Mouse (Mus musculus): ENCODE results near the gene Hyal3. TPM values are rescaled to one million over a fixed set of nuclear protein-coding genes. Genes with fewer than 3 reads are reported as not detected.

Hyal3 gene
- polyA plus RNA-seq, 1 experiment from 2014 or later: 1.4 TPM

- no peak overlapping the region for H3K9ac ChIP-seq
Measured at GRCm38 (mm10) chr9:107596619-107597569, 16.3 kb downstream of the Hyal3 start.

GRCm38 (mm10) chr9:107598385-107598784, 17.8 kb downstream of the Hyal3 start:
- H3K36me3 ChIP-seq (ENCODE audit: insufficient read depth): peaks cover 18% of the 10 kb centered on the region
- no peak overlapping the region for H3K4me2 ChIP-seq
- no peaks in the 10 kb centered on the region for H3K9me3 ChIP-seq (ENCODE audit: low read depth, low read length)
- H3K9ac ChIP-seq: no peak overlapping the region
- no peak overlapping the region for H3K27ac ChIP-seq (ENCODE audit: low read depth)
- TF ChIP-seq CTCF (IDR thresholded peaks at IDR 0.05; ENCODE audit: low read depth): no peak
- DNase-seq (no peak), ATAC-seq (ENCODE audit: insufficient read depth) (no peak)
- WGBS: 62% methylated on average over 5 of the region's 5 CpGs
- no peaks in the 10 kb centered on the region for H3K27me3 ChIP-seq (ENCODE audit: insufficient read depth, low read length)
- H3K4me3 ChIP-seq (ENCODE audit: low read depth, low read length): no peak overlapping the region
- H3K4me1 ChIP-seq (ENCODE audit: insufficient read depth): no peaks in the 10 kb centered on the region

More at GRCm38 (mm10) chr9:107596619-107597569, 16.3 kb downstream of the Hyal3 start:
- TF ChIP-seq CTCF (IDR thresholded peaks at IDR 0.05; ENCODE audit: low read depth): no peak
- Histone ChIP-seq H3K9me3 (ENCODE audit: low read depth, low read length) (no peaks in the 10 kb centered on the region), H3K4me2 (no peak overlapping the region), H3K4me3 (ENCODE audit: low read depth, low read length) (no peak overlapping the region), H3K4me1 (ENCODE audit: insufficient read depth) (no peaks in the 10 kb centered on the region), H3K27me3 (ENCODE audit: insufficient read depth, low read length) (no peaks in the 10 kb centered on the region), H3K36me3 (ENCODE audit: insufficient read depth) (peaks cover 33% of the 10 kb centered on the region), H3K27ac (ENCODE audit: low read depth) (no peak overlapping the region; the same call in 1 of the 2 replicates)
- no peak for DNase-seq
- 83% methylated on average over 11 of the region's 11 CpGs for WGBS
- ATAC-seq (ENCODE audit: insufficient read depth): no peak

DNA sequence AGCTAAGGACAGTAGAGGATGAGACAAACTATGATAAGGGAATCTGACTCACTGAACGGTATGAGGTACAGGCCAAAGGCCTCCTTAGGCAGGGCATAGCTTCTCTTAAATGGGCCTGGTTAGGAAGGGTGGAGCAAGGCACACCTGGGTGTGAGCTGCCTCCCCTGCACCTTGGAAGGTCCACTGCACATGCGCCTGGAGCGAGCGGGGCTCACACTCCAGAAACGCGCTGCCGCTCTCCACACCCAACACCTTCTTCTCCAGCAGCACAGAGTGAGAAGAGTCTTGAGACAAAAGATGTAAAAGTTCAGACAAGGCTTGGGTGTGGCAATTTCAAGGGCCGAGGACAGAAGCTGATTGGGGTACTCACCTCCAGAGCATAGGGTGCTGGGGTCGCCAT, 18.8 kb downstream of the Hyal3 start:
- H3K27ac ChIP-seq (ENCODE audit: low read depth): no peak overlapping the region
- H3K9ac ChIP-seq: no peak overlapping the region
- peaks cover 8% of the 10 kb centered on the region for H3K36me3 ChIP-seq (ENCODE audit: insufficient read depth)
- H3K27me3 ChIP-seq (ENCODE audit: insufficient read depth, low read length): no peaks in the 10 kb centered on the region
- no peaks in the 10 kb centered on the region; the same call in 1 of the 2 replicates for H3K4me1 ChIP-seq (ENCODE audit: insufficient read depth)
- ATAC-seq (ENCODE audit: insufficient read depth) (no peak), DNase-seq (no peak)
- TF ChIP-seq CTCF (IDR thresholded peaks at IDR 0.05; ENCODE audit: low read depth): no peak
- 81% methylated on average over 9 of the region's 9 CpGs for WGBS
- H3K4me2 ChIP-seq: no peak overlapping the region
- no peak overlapping the region for H3K4me3 ChIP-seq (ENCODE audit: low read depth, low read length)
- no peaks in the 10 kb centered on the region for H3K9me3 ChIP-seq (ENCODE audit: low read depth, low read length)

GRCm38 (mm10) chr9:107599842-107600241, 19.2 kb downstream of the Hyal3 start:
- Histone ChIP-seq H3K4me3 (ENCODE audit: low read depth, low read length) (no peak overlapping the region), H3K9ac (no peak overlapping the region), H3K27me3 (ENCODE audit: insufficient read depth, low read length) (no peaks in the 10 kb centered on the region), H3K27ac (ENCODE audit: low read depth) (no peak overlapping the region), H3K9me3 (ENCODE audit: low read depth, low read length) (no peaks in the 10 kb centered on the region), H3K4me1 (ENCODE audit: insufficient read depth) (peaks cover 2% of the 10 kb centered on the region; the same call in 1 of the 2 replicates), H3K4me2 (no peak overlapping the region), H3K36me3 (ENCODE audit: insufficient read depth) (peaks cover 4% of the 10 kb centered on the region)
- TF ChIP-seq CTCF (IDR thresholded peaks at IDR 0.05; ENCODE audit: low read depth): no peak
- ATAC-seq (ENCODE audit: insufficient read depth) (no peak), DNase-seq (peak; percentile 51)
- WGBS: 56% methylated on average over 14 of the region's 14 CpGs

GRCm38 (mm10) chr9:107600745-107601144, 20.1 kb downstream of the Hyal3 start:
- Histone ChIP-seq H3K27me3 (ENCODE audit: insufficient read depth, low read length) (no peaks in the 10 kb centered on the region), H3K9me3 (ENCODE audit: low read depth, low read length) (no peaks in the 10 kb centered on the region), H3K9ac (no peak overlapping the region), H3K27ac (ENCODE audit: low read depth) (no peak overlapping the region), H3K4me1 (ENCODE audit: insufficient read depth) (peaks cover 5% of the 10 kb centered on the region; the same call in 1 of the 2 replicates), H3K4me3 (ENCODE audit: low read depth, low read length) (no peak overlapping the region), H3K36me3 (ENCODE audit: insufficient read depth) (no peaks in the 10 kb centered on the region), H3K4me2 (no peak overlapping the region)
- ATAC-seq (ENCODE audit: insufficient read depth): no peak
- 77% methylated on average over 12 of the region's 12 CpGs for WGBS
- 0 out of 2 replicates have a peak, but pooled peaks have one; percentile 4 for TF ChIP-seq CTCF (IDR thresholded peaks at IDR 0.05; ENCODE audit: low read depth)
- DNase-seq: no peak

- Histone ChIP-seq H3K4me1 (ENCODE audit: insufficient read depth) (peaks cover 5% of the 10 kb centered on the region; the same call in 1 of the 2 replicates), H3K4me3 (ENCODE audit: low read depth, low read length) (no peak overlapping the region), H3K36me3 (ENCODE audit: insufficient read depth) (no peaks in the 10 kb centered on the region), H3K4me2 (no peak overlapping the region), H3K27me3 (ENCODE audit: insufficient read depth, low read length) (no peaks in the 10 kb centered on the region), H3K27ac (ENCODE audit: low read depth) (no peak overlapping the region), H3K9ac (no peak overlapping the region), H3K9me3 (ENCODE audit: low read depth, low read length) (no peaks in the 10 kb centered on the region)
- ATAC-seq (ENCODE audit: insufficient read depth): no peak
- DNase-seq: no peak
- TF ChIP-seq CTCF (IDR thresholded peaks at IDR 0.05; ENCODE audit: low read depth): no peak
- 78% methylated on average over 11 of the region's 11 CpGs for WGBS
Measured at GRCm38 (mm10) chr9:107601275-107601674, 20.7 kb downstream of the Hyal3 start.

- peak; percentile 99 for TF ChIP-seq CTCF (IDR thresholded peaks at IDR 0.05; ENCODE audit: low read depth)
- Histone ChIP-seq H3K27me3 (ENCODE audit: insufficient read depth, low read length) (no peaks in the 10 kb centered on the region), H3K9ac (no peak overlapping the region), H3K9me3 (ENCODE audit: low read depth, low read length) (no peaks in the 10 kb centered on the region), H3K27ac (ENCODE audit: low read depth) (no peak overlapping the region), H3K4me2 (no peak overlapping the region), H3K4me1 (ENCODE audit: insufficient read depth) (peaks cover 11% of the 10 kb centered on the region; the same call in 1 of the 2 replicates), H3K36me3 (ENCODE audit: insufficient read depth) (no peaks in the 10 kb centered on the region), H3K4me3 (ENCODE audit: low read depth, low read length) (no peak overlapping the region)
- peak; percentile 51; the same call in 1 of the 2 replicates for ATAC-seq (ENCODE audit: insufficient read depth)
- peak; percentile 97 for DNase-seq
- 10% methylated on average over 10 of the region's 10 CpGs for WGBS
Measured at GRCm38 (mm10) chr9:107602068-107602648, 21.5 kb downstream of the Hyal3 start.

Data from lung, embryonic 14.5 days (tissue).